Mouse (Mus musculus): Measurements from ENCODE around the gene Dph2.

DNA sequence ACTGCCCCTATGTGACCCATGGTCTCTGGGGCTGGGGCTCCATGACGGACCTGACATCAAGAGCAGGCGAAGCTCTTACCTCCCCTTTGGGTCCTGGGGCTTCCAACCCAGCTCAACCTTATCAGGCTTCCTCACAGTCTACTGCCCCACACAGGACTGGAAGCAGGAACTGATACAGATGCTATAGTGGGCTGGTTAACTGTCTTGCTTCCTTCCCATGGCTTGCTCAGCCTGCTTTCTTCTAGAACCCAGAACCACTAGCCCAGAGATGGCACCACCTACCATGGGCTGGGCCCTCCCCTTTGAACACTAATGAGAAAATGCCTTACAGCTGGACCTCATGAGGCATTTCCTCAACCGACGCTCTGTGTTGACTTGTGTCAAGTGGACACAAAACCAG is 25.6 kb upstream of the Dph2 start:
- peak in 1 of 2 experiments; percentile 50; a peak in 2 of 4 replicates for TF ChIP-seq EP300 (IDR thresholded peaks at IDR 0.05; ENCODE audit: low read depth in 1 of 2, low read length in 2 of 2)
- TF ChIP-seq NRF1 (IDR thresholded peaks at IDR 0.05; ENCODE audit: insufficient read depth, low read depth, low read length, poor library complexity, severe bottlenecking) = no peak
- no peak for TF ChIP-seq CTCF (IDR thresholded peaks at IDR 0.05 in 2 of 3, conservative IDR thresholded peaks at IDR 0.05 in 1 of 3; ENCODE audit: control insufficient read depth in 1 of 3, insufficient read depth in 1 of 3, low read depth in 2 of 3, low read length in 3 of 3, poor library complexity in 1 of 3, severe bottlenecking in 1 of 3)
- TF ChIP-seq ETS1 (IDR thresholded peaks at IDR 0.05; ENCODE audit: low read depth, low read length) = 0 out of 2 replicates have a peak, but pooled peaks have one; percentile 33
- no peak; a peak in 1 of 4 replicates for TF ChIP-seq POLR2A (IDR thresholded peaks at IDR 0.05; ENCODE audit: control insufficient read depth in 1 of 2, insufficient read depth in 1 of 2, low read depth in 1 of 2, low read length in 2 of 2, poor library complexity in 1 of 2)
- TF ChIP-seq POLR2AphosphoS2 (IDR thresholded peaks at IDR 0.05; ENCODE audit: low read length) = no peak
- no peak for TF ChIP-seq ZNF384 (IDR thresholded peaks at IDR 0.05; ENCODE audit: low read depth, low read length)
- TF ChIP-seq MAZ (IDR thresholded peaks at IDR 0.05; ENCODE audit: low read depth, low read length) = no peak
- TF ChIP-seq ZC3H11A (IDR thresholded peaks at IDR 0.05; ENCODE audit: low read depth, low read length) = no peak
- TF ChIP-seq KAT2A (conservative IDR thresholded peaks at IDR 0.05; ENCODE audit: low read depth, low read length) = no peak
- no peak for TF ChIP-seq BHLHE40 (IDR thresholded peaks at IDR 0.05; ENCODE audit: borderline replicate concordance, low read depth, low read length)
- no peak for TF ChIP-seq MAFK (IDR thresholded peaks at IDR 0.05; ENCODE audit: borderline replicate concordance, low read depth, low read length)
- TF ChIP-seq TBP (IDR thresholded peaks at IDR 0.05; ENCODE audit: low read depth, low read length) = peak; percentile 81
- no peak for TF ChIP-seq RCOR1 (IDR thresholded peaks at IDR 0.05; ENCODE audit: low read depth, low read length)
